ENCODE assay signal across 9 mouse cellular contexts in genomic region chr4:95053041-95053790, GRCm38 (mm10). TPM values are rescaled to one million over a fixed set of nuclear protein-coding genes. Genes with fewer than 3 reads are reported as not detected.
DNase-seq lines count a peak whose midpoint lies in the region; ATAC-seq and TF ChIP-seq lines count a peak whose summit lies in the region.
"Had no signal": no experiment of that assay in that cellular context is flagged by ENCODE, and none has a peak within 500 bp of the region (broad histone marks: within the 10 kb centered on the region; RNA-seq: fewer than 3 reads in every experiment).

No protein-coding gene starts in this region.

- intact Hi-C loops in heart, adult 2 months (cut with DNase I): loop anchor here (2.0 to 10.0 kb wide), 8 partner anchors 30 to 818 kb away; no protein-coding TSS in a partner anchor

- H3K27ac ChIP-seq in embryonic facial prominence, embryonic 13.5 days: peak overlapping the region; percentile 98
- peak overlapping the region; percentile 100 for H3K27ac ChIP-seq in heart, adult 2 months
- peak overlapping the region; percentile 96 for H3K27ac ChIP-seq in kidney, adult 2 months (ENCODE audit: insufficient read depth, low read depth, low read length)
- peak overlapping the region; percentile 91 for H3K27ac ChIP-seq in limb, embryonic 11.5 days (replicated peaks; ENCODE audit: low read depth, low read length)
- H3K27ac ChIP-seq in midbrain, embryonic 13.5 days: peak overlapping the region; percentile 96
- peak overlapping the region; percentile 99 for H3K27ac ChIP-seq in small intestine, adult 2 months (ENCODE audit: insufficient read depth, low read depth, low read length)

- TF ChIP-seq CTCF in heart, adult 2 months (IDR thresholded peaks at IDR 0.05): peak; percentile 94; the same call in 1 of the 2 replicates
- TF ChIP-seq CTCF in kidney, adult 2 months (conservative IDR thresholded peaks at IDR 0.05; ENCODE audit: insufficient read depth, insufficient read length, low read depth, low read length): peak; percentile 85
- TF ChIP-seq CTCF in small intestine, adult 2 months (IDR thresholded peaks at IDR 0.05; ENCODE audit: extremely low read depth, insufficient read length, insufficient replicate concordance, low read depth, low read length): peak; percentile 85; the same call in 1 of the 2 replicates

- H3K27me3 ChIP-seq in embryonic facial prominence, embryonic 13.5 days: no peaks in the 10 kb centered on the region
- no peaks in the 10 kb centered on the region for H3K27me3 ChIP-seq in heart, adult 2 months (ENCODE audit: control insufficient read depth, insufficient read depth, low read length)
- no peaks in the 10 kb centered on the region for H3K27me3 ChIP-seq in kidney, adult 2 months (replicated peaks; ENCODE audit: control insufficient read depth, insufficient read depth, low read length)
- H3K27me3 ChIP-seq in limb, embryonic 11.5 days (ENCODE audit: control insufficient read depth, insufficient read depth, low read length): no peaks in the 10 kb centered on the region
- H3K27me3 ChIP-seq in midbrain, embryonic 13.5 days: no peaks in the 10 kb centered on the region
- H3K27me3 ChIP-seq in small intestine, adult 2 months (ENCODE audit: control insufficient read depth, insufficient read depth, low read length): no peaks in the 10 kb centered on the region

- peak; percentile 98 for DNase-seq in 3T3-L1 (ENCODE audit: low read depth, low spot score)
- peak; percentile 61 to 84 for DNase-seq in adrenal gland, postnatal 4 days (ENCODE audit: low spot score in 2 of 2)
- peak; percentile 89 to 96 for DNase-seq in heart, adult 2 months
- DNase-seq in kidney, adult 2 months: peak; percentile 99
- DNase-seq in limb, embryonic 11.5 days (ENCODE audit: low spot score): peak; percentile 92

- WGBS in embryonic facial prominence, embryonic 13.5 days: under 1% methylated on average over 29 of the region's 29 CpGs
- under 1% methylated on average over 29 of the region's 29 CpGs for WGBS in heart, adult 2 months
- WGBS in kidney, adult 2 months: under 1% methylated on average over 29 of the region's 29 CpGs
- WGBS in limb, embryonic 11.5 days: under 1% methylated on average over 29 of the region's 29 CpGs
- under 1% methylated on average over 29 of the region's 29 CpGs for WGBS in midbrain, embryonic 13.5 days
- WGBS in small intestine, adult 2 months: under 1% methylated on average over 29 of the region's 29 CpGs

- TF ChIP-seq EP300 in heart, adult 2 months (IDR thresholded peaks at IDR 0.05; ENCODE audit: insufficient read depth, low read depth, low read length): peak; percentile 90

- peak; percentile 85 for TF ChIP-seq POLR2A in heart, adult 2 months (IDR thresholded peaks at IDR 0.05; ENCODE audit: insufficient read depth, low read depth, low read length)
- TF ChIP-seq POLR2A in kidney, adult 2 months (IDR thresholded peaks at IDR 0.05; ENCODE audit: low read depth, low read length): peak; percentile 66
- TF ChIP-seq POLR2A in small intestine, adult 2 months (IDR thresholded peaks at IDR 0.05; ENCODE audit: low read depth, low read length): peak; percentile 66; the same call in 1 of the 2 replicates

- H3K4me3 ChIP-seq in embryonic facial prominence, embryonic 13.5 days: peak overlapping the region; percentile 77
- peak overlapping the region; percentile 65 for H3K4me3 ChIP-seq in heart, adult 2 months
- peak overlapping the region; percentile 61 for H3K4me3 ChIP-seq in kidney, adult 2 months (ENCODE audit: insufficient read depth, low read depth, low read length)
- peak overlapping the region; percentile 80 for H3K4me3 ChIP-seq in limb, embryonic 11.5 days (ENCODE audit: low read depth, low read length)
- H3K4me3 ChIP-seq in midbrain, embryonic 13.5 days (replicated peaks): peak overlapping the region; percentile 78
- peak overlapping the region; percentile 66 for H3K4me3 ChIP-seq in small intestine, adult 2 months (ENCODE audit: low read depth, low read length)

- peak overlapping the region; percentile 83 for H3K9ac ChIP-seq in embryonic facial prominence, embryonic 13.5 days
- peak overlapping the region; percentile 93 for H3K9ac ChIP-seq in heart, adult 2 months (ENCODE audit: low read depth, low read length)
- peak overlapping the region; percentile 76 for H3K9ac ChIP-seq in limb, embryonic 11.5 days (ENCODE audit: low read length)
- peak overlapping the region; percentile 80 for H3K9ac ChIP-seq in midbrain, embryonic 13.5 days (replicated peaks)

- H3K9me3 ChIP-seq in embryonic facial prominence, embryonic 13.5 days: no peaks in the 10 kb centered on the region
- no peaks in the 10 kb centered on the region for H3K9me3 ChIP-seq in limb, embryonic 11.5 days (ENCODE audit: control insufficient read depth, low read length)
- no peaks in the 10 kb centered on the region for H3K9me3 ChIP-seq in midbrain, embryonic 13.5 days

- peaks cover 24% of the 10 kb centered on the region for H3K4me1 ChIP-seq in embryonic facial prominence, embryonic 13.5 days
- peaks cover 7% of the 10 kb centered on the region for H3K4me1 ChIP-seq in heart, adult 2 months (ENCODE audit: control insufficient read depth, insufficient read depth, low read length)
- peaks cover 2% of the 10 kb centered on the region; the same call in 1 of the 2 replicates for H3K4me1 ChIP-seq in kidney, adult 2 months (ENCODE audit: control insufficient read depth, insufficient read depth, low read length)
- H3K4me1 ChIP-seq in limb, embryonic 11.5 days (ENCODE audit: control insufficient read depth, insufficient read depth, low read length): peaks cover 7% of the 10 kb centered on the region; the same call in 1 of the 2 replicates
- peaks cover 46% of the 10 kb centered on the region for H3K4me1 ChIP-seq in midbrain, embryonic 13.5 days (replicated peaks)
- no peaks in the 10 kb centered on the region; the same call in 1 of the 2 replicates for H3K4me1 ChIP-seq in small intestine, adult 2 months (ENCODE audit: control insufficient read depth, insufficient read depth, insufficient read length, low read length)

- peak overlapping the region; percentile 94 for H3K4me2 ChIP-seq in embryonic facial prominence, embryonic 13.5 days
- H3K4me2 ChIP-seq in limb, embryonic 11.5 days (ENCODE audit: low read depth, severe bottlenecking): peak overlapping the region; percentile 66
- H3K4me2 ChIP-seq in midbrain, embryonic 13.5 days (replicated peaks): peak overlapping the region; percentile 86

- peak; percentile 56 for ATAC-seq in embryonic facial prominence, embryonic 13.5 days (ENCODE audit: insufficient number of reproducible peaks, insufficient read depth, low FRiP score, low TSS enrichment, low read depth)
- peak; percentile 58 for ATAC-seq in limb, embryonic 11.5 days (ENCODE audit: insufficient number of reproducible peaks, low FRiP score, low TSS enrichment, low read depth)
- ATAC-seq in midbrain, embryonic 13.5 days: peak; percentile 54

- no peaks in the 10 kb centered on the region for H3K36me3 ChIP-seq in embryonic facial prominence, embryonic 13.5 days
- peaks cover 3% of the 10 kb centered on the region for H3K36me3 ChIP-seq in heart, adult 2 months (ENCODE audit: control insufficient read depth, insufficient read depth, low read length)
- H3K36me3 ChIP-seq in kidney, adult 2 months (ENCODE audit: control insufficient read depth, insufficient read depth, low read length): no peaks in the 10 kb centered on the region
- H3K36me3 ChIP-seq in limb, embryonic 11.5 days (ENCODE audit: control insufficient read depth, insufficient read depth, low read length): no peaks in the 10 kb centered on the region
- no peaks in the 10 kb centered on the region for H3K36me3 ChIP-seq in midbrain, embryonic 13.5 days
- peaks cover 4% of the 10 kb centered on the region; the same call in 1 of the 2 replicates for H3K36me3 ChIP-seq in small intestine, adult 2 months (ENCODE audit: control insufficient read depth, insufficient read depth, low read length)

- peaks cover 4% of the 10 kb centered on the region for H3K79me2 ChIP-seq in heart, adult 2 months (replicated peaks; ENCODE audit: control insufficient read depth, insufficient read depth, low read length)

RNA-seq across cellular contexts. Expression of gene Jun, which starts 1.2 kb away (rescaled TPM):
- 10 to 100 TPM; 46.6 to 58.6 TPM for total RNA-seq in adrenal gland, postnatal 4 days (2021)
- 56.3 and 61.2 TPM in 2 replicates for polyA plus RNA-seq in embryonic facial prominence, embryonic 13.5 days (2015; fragmentation: Nextera tagmentation; extraction: Ambion mirVana)
- 10 to 100 TPM; 42.4 to 54.1 TPM for total RNA-seq in heart, adult 2 months (2021)
- polyA plus RNA-seq in heart, adult 2 months (2012; rRNA removed): 24.0 and 28.0 TPM in 2 replicates
- polyA plus RNA-seq in kidney, adult 2 months (2012; rRNA removed): 16.9 and 18.9 TPM in 2 replicates
- polyA plus RNA-seq in limb, embryonic 11.5 days (2014; fragmentation: Nextera tagmentation; extraction: Ambion mirVana): 29.3 and 42.7 TPM in 2 replicates
- 45.3 and 52.6 TPM in 2 replicates for polyA plus RNA-seq in midbrain, embryonic 13.5 days (2015; fragmentation: Nextera tagmentation; extraction: Ambion mirVana)
- polyA plus RNA-seq in small intestine, adult 2 months (2012; rRNA removed): 56.4 and 143 TPM in 2 replicates
- total RNA-seq: MEL had no signal

Comparison
In these comparisons a context has a peak if more than half of its experiments do, and no peak if none do; other contexts are left out.
1. Peak in every context shown above with its lines: DNase-seq, ATAC-seq, H3K4me3 ChIP-seq and H3K27ac ChIP-seq.